Mouse (Mus musculus) heart, embryonic 13.5 days (tissue): ENCODE data around the gene Dpf3. TPM values are rescaled to one million over a fixed set of nuclear protein-coding genes. Genes with fewer than 3 reads are reported as not detected.
A peak's percentile ranks its signal among the peaks of the same experiment; 100 is the strongest.

Source experiments
- ATAC-seq: fragments of 200-750 bp; cut with Nextera tagmentation; 2 replicates; pipeline ENCODE4 v1.8.0; 2017; ENCODE audit warnings: moderate TSS enrichment; ENCODE audit not compliant: insufficient number of reproducible peaks, low FRiP score, low TSS enrichment; ENCODE audit errors: extremely low read depth
- H3K27ac ChIP-seq: fragments of 300-500 bp; sonication (generic); replicated peaks from 2 replicates; pipeline ENCODE4 v1.5.1; 2015; ENCODE audit warnings: moderate library complexity, mild to moderate bottlenecking, inconsistent platforms
- H3K27me3 ChIP-seq: fragments of 300-500 bp; sonication (generic); replicated peaks from 2 replicates; pipeline ENCODE4 v1.6.1; 2015; ENCODE audit warnings: mild to moderate bottlenecking, inconsistent platforms
- H3K36me3 ChIP-seq: fragments of 300-500 bp; sonication (generic); 2 replicates; pipeline ENCODE4 v1.6.1; 2015; ENCODE audit warnings: mild to moderate bottlenecking, inconsistent platforms
- H3K4me1 ChIP-seq: fragments of 300-500 bp; sonication (generic); 2 replicates; pipeline ENCODE4 v1.6.1; 2015; ENCODE audit warnings: inconsistent platforms
- H3K4me2 ChIP-seq: fragments of 300-500 bp; sonication (generic); 2 replicates; pipeline ENCODE4 v1.6.1; 2015; ENCODE audit warnings: inconsistent platforms, mild to moderate bottlenecking, moderate library complexity
- H3K4me3 ChIP-seq: fragments of 300-500 bp; sonication (generic); 2 replicates; pipeline ENCODE4 v1.5.1; 2015; ENCODE audit warnings: moderate library complexity, mild to moderate bottlenecking, inconsistent platforms
- H3K9ac ChIP-seq: fragments of 300-500 bp; sonication (generic); 2 replicates; pipeline ENCODE4 v1.6.1; 2015; ENCODE audit warnings: inconsistent platforms, mild to moderate bottlenecking, moderate library complexity
- H3K9me3 ChIP-seq: fragments of 300-500 bp; sonication (generic); 2 replicates; pipeline ENCODE4 v1.6.1; 2016; ENCODE audit warnings: inconsistent platforms
- WGBS: fragments of 180-500 bp; shearing (Covaris S2); methylation state at CpG from one replicate; pipeline ENCODE4 v1.1.7; 2015; ENCODE audit warnings: mixed read lengths; 5-methylcytosine and 5-hydroxymethylcytosine counted together
- polyA plus RNA-seq: library from polyadenylated mRNA; unstranded; fragments of >200 nt; fragmentation: Nextera tagmentation; extraction: Ambion mirVana; gene quantifications from 2 replicates; pipeline ENCODE4 v1.2.1, GENCODE M21; 2015

The Dpf3 gene
- polyA plus RNA-seq, 1 experiment from 2014 or later = 18.8 TPM

DNA sequence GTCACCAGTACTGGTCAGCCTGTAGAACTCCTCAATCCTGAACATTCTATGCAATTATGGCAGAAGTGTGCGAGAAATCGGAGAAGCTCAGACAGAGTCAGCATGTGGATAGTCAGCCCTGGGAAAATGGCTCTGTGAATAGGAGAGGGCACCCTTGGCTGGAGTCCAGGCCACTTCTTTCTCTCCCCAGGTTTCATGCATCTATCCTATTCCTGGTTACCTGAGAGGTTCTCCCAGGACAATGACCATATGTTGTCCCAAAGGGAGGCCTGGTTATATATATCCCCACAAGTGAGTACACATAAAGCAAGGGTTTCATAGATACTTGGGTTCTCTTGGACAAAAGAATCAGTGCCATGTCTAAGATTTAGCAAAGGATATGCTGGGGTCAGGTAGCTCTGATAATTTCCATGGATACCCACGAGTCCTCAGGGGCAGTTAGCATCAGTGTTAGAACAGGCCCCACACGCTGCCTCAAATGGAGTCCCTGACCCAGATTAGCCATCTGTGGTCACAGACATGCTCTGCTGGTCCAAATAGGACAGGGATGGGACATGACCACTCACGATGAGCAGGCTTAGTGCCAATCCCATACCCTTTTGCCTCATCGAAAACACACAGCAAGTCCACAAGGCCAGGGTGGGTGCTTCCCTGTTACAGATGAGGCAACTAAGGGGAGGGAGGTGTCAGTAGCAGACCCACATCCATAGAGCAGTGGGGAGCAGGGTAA is 203.8 kb downstream of the Dpf3 start:
- H3K4me1 ChIP-seq = peaks cover 21% of the 10 kb centered on the region; the same call in 1 of the 2 replicates
- no peak overlapping the region for H3K9ac ChIP-seq
- H3K9me3 ChIP-seq = no peaks in the 10 kb centered on the region
- ATAC-seq = no peak
- no peaks in the 10 kb centered on the region for H3K27me3 ChIP-seq
- H3K4me2 ChIP-seq = no peak overlapping the region
- no peak overlapping the region for H3K27ac ChIP-seq
- peaks cover 16% of the 10 kb centered on the region for H3K36me3 ChIP-seq
- WGBS = 84% methylated on average over 6 of the region's 6 CpGs
- no peak overlapping the region for H3K4me3 ChIP-seq

DNA sequence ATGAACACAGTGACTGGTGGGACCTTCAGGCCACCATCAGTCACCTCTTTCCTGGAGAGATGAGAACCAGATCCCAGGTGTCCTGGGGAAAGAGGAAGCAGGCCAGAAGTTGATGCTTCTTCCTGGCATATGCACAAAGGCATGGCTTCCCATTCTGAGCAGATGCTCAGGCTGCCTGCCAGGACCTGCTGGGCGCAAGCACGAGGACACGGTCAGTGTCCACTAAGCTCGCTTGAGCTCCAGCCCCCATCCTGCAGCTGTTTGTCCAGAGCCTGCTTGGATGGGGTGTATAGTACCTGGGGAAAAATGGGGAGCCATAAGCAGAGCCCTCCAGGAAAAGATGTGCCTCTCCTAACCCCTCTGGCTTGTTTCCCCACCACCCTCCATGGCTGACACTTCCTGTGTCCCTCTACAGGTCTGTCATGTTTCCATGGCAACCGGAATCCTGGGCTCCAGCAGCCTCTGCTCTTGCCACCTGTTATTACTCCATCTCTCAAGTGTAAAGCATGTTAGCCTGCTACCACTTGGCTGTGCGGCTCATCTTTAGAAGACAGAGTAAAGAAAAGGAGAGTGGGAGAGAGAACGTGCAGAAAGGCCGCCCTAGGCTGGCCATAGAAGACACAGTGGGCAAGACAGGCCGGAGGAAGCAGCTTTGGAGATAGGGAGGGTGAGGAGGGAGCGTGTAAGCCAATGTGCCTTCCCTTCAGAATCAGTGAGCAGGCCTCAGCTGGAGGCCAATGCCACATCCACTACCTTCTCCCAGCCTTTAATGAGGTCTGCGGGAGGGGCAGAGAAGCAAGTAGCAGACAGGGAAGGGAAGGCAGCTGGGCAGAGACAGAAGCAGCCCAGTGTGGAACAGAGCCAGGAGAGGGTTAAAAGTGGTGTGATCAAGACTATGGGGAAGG is 209.7 kb downstream of the Dpf3 start:
- Histone ChIP-seq H3K9me3 (no peaks in the 10 kb centered on the region), H3K27ac (no peak overlapping the region), H3K27me3 (no peaks in the 10 kb centered on the region), H3K4me1 (peaks cover 15% of the 10 kb centered on the region), H3K4me2 (no peak overlapping the region), H3K9ac (no peak overlapping the region), H3K4me3 (no peak overlapping the region), H3K36me3 (peaks cover 12% of the 10 kb centered on the region)
- no peak for ATAC-seq
- 73% methylated on average over 11 of the region's 11 CpGs for WGBS

DNA sequence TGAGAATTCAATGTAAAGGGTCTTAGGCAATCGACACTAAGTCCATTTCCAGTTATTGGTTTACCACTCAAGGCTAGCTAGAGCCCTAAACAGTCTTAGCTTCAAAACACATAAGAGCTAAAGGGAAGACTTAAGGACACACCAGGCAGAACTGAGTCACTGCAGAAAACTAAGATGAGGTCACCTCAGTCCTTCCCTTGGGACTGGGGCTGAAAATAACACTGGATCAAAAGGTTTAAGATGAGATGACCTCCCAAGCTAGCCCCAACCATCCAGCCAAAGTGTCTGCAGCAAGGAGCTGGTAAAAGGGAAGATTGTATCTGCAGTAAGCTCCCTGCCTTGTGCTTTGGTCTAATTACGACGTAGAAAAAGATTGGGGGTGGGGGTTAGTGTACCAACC is 216.3 kb downstream of the Dpf3 start:
- 79% methylated on average over 3 of the region's 3 CpGs for WGBS
- no peak overlapping the region for H3K27ac ChIP-seq
- peaks cover 26% of the 10 kb centered on the region for H3K4me1 ChIP-seq
- no peaks in the 10 kb centered on the region for H3K9me3 ChIP-seq
- no peak for ATAC-seq
- no peak overlapping the region for H3K4me2 ChIP-seq
- H3K9ac ChIP-seq = no peak overlapping the region
- H3K4me3 ChIP-seq = no peak overlapping the region
- H3K27me3 ChIP-seq = no peaks in the 10 kb centered on the region
- H3K36me3 ChIP-seq = peaks cover 12% of the 10 kb centered on the region

GRCm38 (mm10) chr12:83268504-83268922 is 219.0 kb downstream of the Dpf3 start:
- Histone ChIP-seq H3K4me3 (no peak overlapping the region), H3K9ac (0 out of 2 replicates have a peak overlapping the region, but pooled peaks have one; percentile 8), H3K9me3 (no peaks in the 10 kb centered on the region), H3K36me3 (peaks cover 15% of the 10 kb centered on the region), H3K4me2 (peak overlapping the region; percentile 43), H3K27me3 (no peaks in the 10 kb centered on the region), H3K27ac (peak overlapping the region; percentile 73), H3K4me1 (peaks cover 25% of the 10 kb centered on the region)
- WGBS = 38% methylated on average over 11 of the region's 11 CpGs
- no peak for ATAC-seq

DNA sequence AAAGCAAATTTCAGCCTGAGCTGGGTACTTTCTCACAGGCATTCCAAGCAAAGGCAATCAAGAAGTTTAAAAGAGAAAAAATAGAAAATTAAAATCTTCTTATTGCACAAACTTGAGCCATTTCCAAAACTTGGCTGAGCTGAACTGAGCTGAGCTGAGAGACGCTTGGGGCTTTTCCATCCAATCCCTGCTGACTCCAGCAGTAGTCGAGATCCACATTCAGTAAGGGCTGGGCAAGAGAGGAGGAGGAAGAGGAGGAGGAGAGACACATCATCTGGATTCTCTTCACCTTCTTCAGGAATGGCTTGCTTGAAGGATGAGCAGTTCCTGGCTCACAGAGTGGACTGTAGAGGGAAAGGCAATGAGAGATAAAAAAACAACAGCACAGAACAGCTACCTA is 227.0 kb downstream of the Dpf3 start:
- no peaks in the 10 kb centered on the region for H3K4me1 ChIP-seq
- no peak overlapping the region for H3K4me3 ChIP-seq
- H3K9me3 ChIP-seq = no peaks in the 10 kb centered on the region
- no peaks in the 10 kb centered on the region for H3K27me3 ChIP-seq
- H3K27ac ChIP-seq = no peak overlapping the region
- H3K9ac ChIP-seq = no peak overlapping the region
- peaks cover 16% of the 10 kb centered on the region for H3K36me3 ChIP-seq
- ATAC-seq = no peak
- no peak overlapping the region for H3K4me2 ChIP-seq
- WGBS = 67% methylated on average over 2 of the region's 2 CpGs

GRCm38 (mm10) chr12:83254399-83254798 is 233.1 kb downstream of the Dpf3 start:
- no peak overlapping the region for H3K27ac ChIP-seq
- no peaks in the 10 kb centered on the region for H3K9me3 ChIP-seq
- no peak overlapping the region for H3K4me2 ChIP-seq
- H3K4me3 ChIP-seq = no peak overlapping the region
- no peaks in the 10 kb centered on the region for H3K4me1 ChIP-seq
- peaks cover 15% of the 10 kb centered on the region for H3K36me3 ChIP-seq
- no peak for ATAC-seq
- WGBS = 84% methylated on average over 4 of the region's 4 CpGs
- H3K9ac ChIP-seq = no peak overlapping the region
- H3K27me3 ChIP-seq = no peaks in the 10 kb centered on the region

DNA sequence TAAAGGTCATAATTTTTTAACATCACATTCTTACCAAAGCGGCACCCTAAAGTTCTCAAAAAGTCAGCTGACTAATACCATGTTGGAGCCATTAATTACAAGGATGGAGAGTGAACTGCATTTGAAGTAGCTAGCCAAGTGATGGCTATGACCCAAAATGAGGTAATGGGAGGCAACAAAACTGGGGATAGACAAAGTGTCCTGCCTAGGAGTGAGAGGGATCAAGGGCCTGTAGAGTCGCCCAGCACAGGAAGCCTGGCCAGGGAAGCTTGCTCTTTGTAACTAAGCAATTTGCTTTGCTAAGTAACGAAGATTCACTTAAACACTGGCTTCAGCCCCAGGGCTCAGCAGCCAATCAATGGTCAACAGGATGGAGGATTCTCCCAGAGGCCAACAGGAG is 238.4 kb downstream of the Dpf3 start:
- Histone ChIP-seq H3K4me3 (no peak overlapping the region), H3K4me2 (no peak overlapping the region), H3K9me3 (no peaks in the 10 kb centered on the region), H3K4me1 (peaks cover 9% of the 10 kb centered on the region), H3K36me3 (peaks cover 10% of the 10 kb centered on the region; the same call in 1 of the 2 replicates), H3K27me3 (no peaks in the 10 kb centered on the region), H3K9ac (no peak overlapping the region), H3K27ac (no peak overlapping the region)
- ATAC-seq = no peak
- 77% methylated on average over 3 of the region's 3 CpGs for WGBS

- 80% methylated on average over 2 of the region's 2 CpGs for WGBS
- Histone ChIP-seq H3K4me2 (no peak overlapping the region), H3K27ac (no peak overlapping the region), H3K9me3 (no peaks in the 10 kb centered on the region), H3K9ac (no peak overlapping the region), H3K4me1 (peaks cover 9% of the 10 kb centered on the region), H3K36me3 (peaks cover 10% of the 10 kb centered on the region; the same call in 1 of the 2 replicates), H3K4me3 (no peak overlapping the region), H3K27me3 (no peaks in the 10 kb centered on the region)
- no peak for ATAC-seq
Measured at GRCm38 (mm10) chr12:83248636-83249035, 238.9 kb downstream of the Dpf3 start.

- ATAC-seq = no peak
- H3K27me3 ChIP-seq = no peaks in the 10 kb centered on the region
- peaks cover 9% of the 10 kb centered on the region for H3K4me1 ChIP-seq
- H3K9ac ChIP-seq = no peak overlapping the region
- no peak overlapping the region for H3K27ac ChIP-seq
- H3K36me3 ChIP-seq = peaks cover 10% of the 10 kb centered on the region; the same call in 1 of the 2 replicates
- H3K9me3 ChIP-seq = no peaks in the 10 kb centered on the region
- H3K4me2 ChIP-seq = no peak overlapping the region
- no peak overlapping the region for H3K4me3 ChIP-seq
- 35% methylated on average over 3 of the region's 3 CpGs for whole genome bisulfite sequencing
Measured at GRCm38 (mm10) chr12:83247669-83248068, 239.8 kb downstream of the Dpf3 start.

GRCm38 (mm10) chr12:83241022-83241421 is 246.5 kb downstream of the Dpf3 start:
- Histone ChIP-seq H3K27ac (peak overlapping the region; percentile 48), H3K4me3 (no peak overlapping the region), H3K4me1 (peaks cover 22% of the 10 kb centered on the region), H3K9ac (0 out of 2 replicates have a peak overlapping the region, but pooled peaks have one; percentile 19), H3K36me3 (no peaks in the 10 kb centered on the region), H3K4me2 (peak overlapping the region; percentile 5; the same call in 1 of the 2 replicates), H3K27me3 (no peaks in the 10 kb centered on the region), H3K9me3 (no peaks in the 10 kb centered on the region)
- 34% methylated on average over 3 of the region's 3 CpGs for WGBS
- ATAC-seq = no peak

DNA sequence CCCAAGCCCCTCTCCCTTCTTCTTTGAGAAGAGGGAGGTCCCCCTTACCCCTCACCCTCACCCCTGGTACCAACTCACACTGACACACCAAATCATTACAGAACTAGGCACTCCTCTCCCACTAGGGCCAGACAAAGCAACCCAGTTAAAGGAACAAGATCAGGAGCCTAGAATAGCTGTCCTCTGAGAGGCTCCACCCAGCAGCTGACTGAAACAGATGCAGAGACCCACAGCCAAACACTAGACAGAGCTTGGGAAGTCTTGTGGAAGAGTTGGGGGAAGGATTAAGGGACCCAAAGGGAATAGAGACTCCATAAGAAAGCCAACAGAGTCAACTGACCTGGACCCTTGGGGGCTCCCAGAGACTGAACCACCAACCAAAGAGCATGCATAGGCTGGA is 246.9 kb downstream of the Dpf3 start:
- Histone ChIP-seq H3K36me3 (no peaks in the 10 kb centered on the region), H3K27ac (no peak overlapping the region), H3K9ac (no peak overlapping the region), H3K4me3 (no peak overlapping the region), H3K27me3 (no peaks in the 10 kb centered on the region), H3K9me3 (no peaks in the 10 kb centered on the region), H3K4me2 (no peak overlapping the region), H3K4me1 (peaks cover 22% of the 10 kb centered on the region)
- ATAC-seq = no peak
